27 mouse cellular contexts compared by ENCODE assay signal in genomic region chr5:67739261-67739660, GRCm38 (mm10).
"Had no signal": no experiment of that assay in that cellular context is flagged by ENCODE, and none has a peak within 500 bp of the region (broad histone marks: within the 10 kb centered on the region; RNA-seq: fewer than 3 reads in every experiment).

No protein-coding gene starts in this region.

- H3K27me3 ChIP-seq: heart, embryonic 13.5 days; heart, embryonic 15.5 days; hindbrain, embryonic 13.5 days; hindbrain, embryonic 15.5 days; kidney, embryonic 15.5 days; limb, embryonic 15.5 days; liver, embryonic 12.5 days had no signal

- H3K9me3 ChIP-seq: heart, embryonic 13.5 days; heart, embryonic 15.5 days; hindbrain, embryonic 13.5 days; hindbrain, embryonic 15.5 days; limb, embryonic 15.5 days; liver, embryonic 12.5 days had no signal

- DNase-seq: gastrocnemius, adult 2 months; gastrocnemius, postnatal 10 days; gastrocnemius, postnatal 36 days; heart, adult 11 months; heart, adult 2 months; heart, postnatal 14 days; heart, postnatal 36 days; kidney, adult 11 months; kidney, adult 2 months; kidney, adult 9 months; kidney, postnatal 14 days; kidney, postnatal 36 days; layer of hippocampus, adult 9-11 months; layer of hippocampus, postnatal 36 days; left cerebral cortex, postnatal 4 days had no signal

- H3K4me1 ChIP-seq: heart, embryonic 13.5 days; heart, embryonic 15.5 days; hindbrain, embryonic 13.5 days; hindbrain, embryonic 15.5 days; limb, embryonic 13.5 days; limb, embryonic 15.5 days; liver, embryonic 12.5 days had no signal

- H3K4me2 ChIP-seq: heart, embryonic 11.5 days; heart, embryonic 13.5 days; heart, embryonic 15.5 days; hindbrain, embryonic 13.5 days; hindbrain, embryonic 15.5 days; kidney, embryonic 15.5 days; limb, embryonic 13.5 days; limb, embryonic 15.5 days; liver, embryonic 12.5 days had no signal

- ATAC-seq: hindbrain, postnatal 0 days; intestine, embryonic 16.5 days; liver, embryonic 12.5 days had no signal

- H3K27ac ChIP-seq: gastrocnemius, adult 2 months; heart, adult 2 months; heart, embryonic 13.5 days; heart, embryonic 15.5 days; hindbrain, embryonic 13.5 days; hindbrain, embryonic 15.5 days; hindbrain, postnatal 0 days; kidney, embryonic 15.5 days; kidney, postnatal 0 days; limb, embryonic 13.5 days; limb, embryonic 15.5 days; liver, embryonic 12.5 days had no signal

- H3K36me3 ChIP-seq: heart, embryonic 15.5 days; limb, embryonic 13.5 days; limb, embryonic 15.5 days had no signal

- H3K9ac ChIP-seq: heart, embryonic 13.5 days; heart, embryonic 15.5 days; hindbrain, embryonic 13.5 days; hindbrain, embryonic 15.5 days; kidney, embryonic 15.5 days; limb, embryonic 13.5 days; limb, embryonic 15.5 days; liver, embryonic 12.5 days had no signal

- H3K4me3 ChIP-seq: gastrocnemius, adult 2 months; heart, adult 2 months; heart, embryonic 13.5 days; heart, embryonic 15.5 days; hindbrain, embryonic 13.5 days; hindbrain, embryonic 15.5 days; kidney, embryonic 15.5 days; limb, embryonic 13.5 days; limb, embryonic 15.5 days; liver, embryonic 12.5 days had no signal
